Mouse (Mus musculus): Measurements from ENCODE around the gene Smagp. TPM values are rescaled to one million over a fixed set of nuclear protein-coding genes. Genes with fewer than 3 reads are reported as not detected.

Smagp gene
- polyA plus RNA-seq, 1 experiment from 2014 or later = 1.6 TPM

DNA sequence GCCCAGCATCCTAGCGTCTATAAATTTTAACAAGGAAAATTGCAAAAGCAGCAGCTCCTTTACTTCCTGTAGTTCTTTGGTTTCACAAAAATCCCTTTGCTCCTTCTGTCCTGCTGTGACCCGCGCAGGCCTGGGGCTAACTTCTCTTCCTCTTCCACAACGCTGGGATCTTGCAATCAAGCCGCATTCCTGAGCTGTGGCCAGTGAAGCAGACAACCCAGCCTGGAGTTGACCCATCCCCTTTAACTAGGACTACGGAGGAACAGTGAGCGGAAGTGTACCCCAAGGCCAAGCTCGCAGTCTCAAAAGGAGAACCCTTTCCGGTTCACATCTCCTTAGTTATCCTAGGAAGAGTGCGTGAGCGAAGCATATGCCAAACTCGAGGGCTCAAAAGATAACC is 41.8 kb upstream of the Smagp start:
- H3K9ac ChIP-seq (ENCODE audit: low read length) = no peak overlapping the region
- H3K27ac ChIP-seq (ENCODE audit: low read depth, low read length) = no peak overlapping the region
- no peaks in the 10 kb centered on the region for H3K9me3 ChIP-seq (replicated peaks; ENCODE audit: control insufficient read depth, low read length)
- H3K4me3 ChIP-seq (ENCODE audit: low read depth, low read length) = no peak overlapping the region
- WGBS = 84% methylated on average over 12 of the region's 12 CpGs
- no peaks in the 10 kb centered on the region for H3K4me1 ChIP-seq (ENCODE audit: control insufficient read depth, insufficient read depth, low read length)
- no peak overlapping the region for H3K4me2 ChIP-seq (ENCODE audit: low read length)
- no peaks in the 10 kb centered on the region for H3K36me3 ChIP-seq (ENCODE audit: control insufficient read depth, insufficient read depth, low read length)
- ATAC-seq (no peak), DNase-seq (ENCODE audit: low spot score) (no peak)
- H3K27me3 ChIP-seq (replicated peaks; ENCODE audit: control insufficient read depth, insufficient read depth, low read length) = no peaks in the 10 kb centered on the region

DNA sequence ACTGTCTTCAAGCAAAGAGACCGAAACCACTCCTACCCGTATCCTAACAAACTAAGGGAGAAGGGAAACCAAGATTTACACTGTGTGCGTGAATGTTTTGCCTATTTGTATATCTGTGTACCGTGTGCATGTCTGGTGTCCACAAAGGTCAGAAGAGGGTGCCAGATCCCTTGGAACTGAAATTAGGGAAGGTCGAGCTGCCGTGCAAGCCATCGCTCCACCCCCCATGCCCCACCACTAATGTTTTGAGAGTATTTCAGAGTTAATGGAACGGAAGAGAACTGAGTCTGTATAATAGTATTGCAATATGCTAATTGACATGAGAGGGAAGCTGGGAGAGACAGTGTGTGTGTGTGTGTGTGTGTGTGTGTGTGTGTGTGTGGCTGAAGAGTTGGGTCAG is 40.9 kb upstream of the Smagp start:
- Histone ChIP-seq H3K4me3 (ENCODE audit: low read depth, low read length) (no peak overlapping the region), H3K4me1 (ENCODE audit: control insufficient read depth, insufficient read depth, low read length) (no peaks in the 10 kb centered on the region), H3K9me3 (replicated peaks; ENCODE audit: control insufficient read depth, low read length) (no peaks in the 10 kb centered on the region), H3K36me3 (ENCODE audit: control insufficient read depth, insufficient read depth, low read length) (no peaks in the 10 kb centered on the region), H3K27me3 (replicated peaks; ENCODE audit: control insufficient read depth, insufficient read depth, low read length) (no peaks in the 10 kb centered on the region), H3K27ac (ENCODE audit: low read depth, low read length) (no peak overlapping the region), H3K4me2 (ENCODE audit: low read length) (no peak overlapping the region), H3K9ac (ENCODE audit: low read length) (no peak overlapping the region)
- ATAC-seq (no peak), DNase-seq (ENCODE audit: low spot score) (no peak)
- WGBS = 76% methylated on average over 8 of the region's 8 CpGs

DNA sequence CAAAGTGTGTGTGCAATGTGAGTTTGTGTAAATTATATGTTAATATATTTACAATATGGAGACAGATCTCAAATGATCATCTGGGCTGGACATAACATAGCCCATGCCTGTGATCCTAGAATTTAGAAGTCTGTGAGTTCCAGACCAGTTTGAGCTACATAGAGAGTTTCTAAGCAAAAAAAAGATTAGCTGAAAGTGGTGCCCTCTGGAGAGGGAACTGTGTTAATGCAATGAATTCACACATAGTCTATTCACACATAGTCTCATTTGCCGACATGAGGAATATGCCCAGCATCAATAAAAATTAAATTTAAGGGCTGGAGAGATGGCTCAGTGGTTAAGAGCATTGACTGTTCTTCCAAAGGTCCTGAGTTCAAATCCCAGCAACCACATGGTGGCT is 39.8 kb upstream of the Smagp start:
- Histone ChIP-seq H3K4me2 (ENCODE audit: low read length) (no peak overlapping the region), H3K36me3 (ENCODE audit: control insufficient read depth, insufficient read depth, low read length) (no peaks in the 10 kb centered on the region), H3K4me3 (ENCODE audit: low read depth, low read length) (no peak overlapping the region), H3K27me3 (replicated peaks; ENCODE audit: control insufficient read depth, insufficient read depth, low read length) (no peaks in the 10 kb centered on the region), H3K9me3 (replicated peaks; ENCODE audit: control insufficient read depth, low read length) (no peaks in the 10 kb centered on the region), H3K27ac (ENCODE audit: low read depth, low read length) (no peak overlapping the region), H3K4me1 (ENCODE audit: control insufficient read depth, insufficient read depth, low read length) (no peaks in the 10 kb centered on the region), H3K9ac (ENCODE audit: low read length) (no peak overlapping the region)
- WGBS = 79% methylated on average over 1 of the region's 1 CpGs
- ATAC-seq (no peak), DNase-seq (ENCODE audit: low spot score) (no peak)

DNA sequence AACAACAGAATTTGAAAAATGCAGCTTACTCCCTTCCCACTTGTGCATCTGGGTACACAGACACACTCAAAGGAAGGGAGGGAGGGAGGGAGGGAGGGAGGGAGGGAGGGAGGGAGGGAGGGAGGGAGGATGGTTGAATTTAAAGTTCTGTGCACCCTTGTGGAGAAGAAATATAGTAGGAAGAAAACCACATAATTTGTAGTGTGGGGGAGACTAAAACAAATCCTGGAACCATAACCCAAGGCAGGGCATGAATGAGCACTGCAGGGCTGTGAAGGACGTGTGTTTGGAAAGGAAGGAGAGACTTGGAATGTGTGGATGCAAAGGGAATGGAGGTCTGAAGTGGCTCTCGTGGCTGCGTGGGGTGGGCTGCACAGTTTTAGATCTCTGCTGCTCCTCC is 38.7 kb upstream of the Smagp start:
- Histone ChIP-seq H3K4me3 (ENCODE audit: low read depth, low read length) (no peak overlapping the region), H3K4me1 (ENCODE audit: control insufficient read depth, insufficient read depth, low read length) (no peaks in the 10 kb centered on the region), H3K4me2 (ENCODE audit: low read length) (no peak overlapping the region), H3K27me3 (replicated peaks; ENCODE audit: control insufficient read depth, insufficient read depth, low read length) (no peaks in the 10 kb centered on the region), H3K27ac (ENCODE audit: low read depth, low read length) (no peak overlapping the region), H3K36me3 (ENCODE audit: control insufficient read depth, insufficient read depth, low read length) (no peaks in the 10 kb centered on the region), H3K9me3 (replicated peaks; ENCODE audit: control insufficient read depth, low read length) (no peaks in the 10 kb centered on the region), H3K9ac (ENCODE audit: low read length) (no peak overlapping the region)
- WGBS = 65% methylated on average over 3 of the region's 3 CpGs
- no peak for DNase-seq (ENCODE audit: low spot score)
- no peak for ATAC-seq

DNA sequence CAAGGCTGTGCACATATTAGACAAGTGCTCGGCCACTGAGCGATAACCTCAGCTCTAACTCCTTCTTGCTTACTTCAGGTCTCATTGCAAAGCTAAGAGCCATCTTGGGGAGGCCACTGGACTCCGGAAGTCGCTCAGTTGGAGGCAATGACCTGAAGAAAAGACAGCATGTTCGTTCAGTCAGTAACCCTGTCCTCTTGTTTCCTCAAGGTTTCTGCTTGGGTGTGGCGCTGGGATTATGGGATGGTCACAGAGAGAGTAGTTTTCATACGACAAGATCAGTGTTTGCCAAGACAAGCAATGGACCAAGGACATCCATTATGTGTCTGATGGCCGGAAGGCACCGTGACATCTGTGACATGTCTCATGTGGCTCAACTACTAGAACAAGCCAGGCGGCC is 37.8 kb upstream of the Smagp start:
- no peaks in the 10 kb centered on the region for H3K27me3 ChIP-seq (replicated peaks; ENCODE audit: control insufficient read depth, insufficient read depth, low read length)
- no peak overlapping the region for H3K4me2 ChIP-seq (ENCODE audit: low read length)
- H3K36me3 ChIP-seq (ENCODE audit: control insufficient read depth, insufficient read depth, low read length) = no peaks in the 10 kb centered on the region
- no peak overlapping the region for H3K9ac ChIP-seq (ENCODE audit: low read length)
- no peak for ATAC-seq
- no peaks in the 10 kb centered on the region for H3K9me3 ChIP-seq (replicated peaks; ENCODE audit: control insufficient read depth, low read length)
- H3K4me3 ChIP-seq (ENCODE audit: low read depth, low read length) = no peak overlapping the region
- no peaks in the 10 kb centered on the region for H3K4me1 ChIP-seq (ENCODE audit: control insufficient read depth, insufficient read depth, low read length)
- DNase-seq (ENCODE audit: low spot score) = no peak
- 87% methylated on average over 10 of the region's 10 CpGs for WGBS
- H3K27ac ChIP-seq (ENCODE audit: low read depth, low read length) = no peak overlapping the region

DNA sequence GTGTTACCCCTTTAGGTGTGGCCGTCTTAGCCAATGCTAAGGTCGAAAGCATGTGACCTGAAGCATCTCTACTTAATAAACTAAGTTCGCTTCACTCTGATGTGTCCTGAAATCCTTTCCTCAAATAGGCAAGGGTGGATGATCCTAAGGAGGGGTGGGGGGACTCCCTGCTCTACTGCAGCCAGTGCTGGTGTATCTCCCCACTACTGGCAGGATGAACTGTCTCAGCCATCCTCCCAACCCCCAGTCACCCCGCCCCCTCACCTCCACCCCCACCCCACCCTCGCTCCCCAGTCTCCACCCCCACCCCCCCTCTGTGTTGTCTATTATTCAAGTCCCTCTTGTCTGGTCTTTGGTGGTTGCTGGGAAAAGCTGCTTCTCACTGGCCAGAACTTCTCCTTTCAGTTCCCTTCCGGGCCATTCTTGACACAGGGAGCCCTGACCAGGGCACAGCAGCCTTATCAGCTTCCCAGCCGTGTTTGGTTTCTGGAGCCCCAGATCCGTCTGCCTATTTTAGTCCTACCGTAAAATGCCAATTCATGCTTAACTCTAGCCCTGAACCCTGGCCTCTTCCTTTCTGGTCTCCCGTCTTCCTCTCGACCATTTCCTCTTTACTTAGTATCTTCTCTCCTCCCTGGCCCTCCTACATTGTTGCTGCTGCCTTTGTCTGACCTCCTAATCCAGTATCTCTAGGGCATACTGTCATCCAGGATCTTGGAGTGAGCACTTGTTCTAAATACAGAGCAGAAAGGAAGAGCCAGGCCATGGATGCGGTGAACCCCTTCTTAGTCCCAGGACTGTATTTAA is 37.0 kb upstream of the Smagp start:
- ATAC-seq = no peak

DNA sequence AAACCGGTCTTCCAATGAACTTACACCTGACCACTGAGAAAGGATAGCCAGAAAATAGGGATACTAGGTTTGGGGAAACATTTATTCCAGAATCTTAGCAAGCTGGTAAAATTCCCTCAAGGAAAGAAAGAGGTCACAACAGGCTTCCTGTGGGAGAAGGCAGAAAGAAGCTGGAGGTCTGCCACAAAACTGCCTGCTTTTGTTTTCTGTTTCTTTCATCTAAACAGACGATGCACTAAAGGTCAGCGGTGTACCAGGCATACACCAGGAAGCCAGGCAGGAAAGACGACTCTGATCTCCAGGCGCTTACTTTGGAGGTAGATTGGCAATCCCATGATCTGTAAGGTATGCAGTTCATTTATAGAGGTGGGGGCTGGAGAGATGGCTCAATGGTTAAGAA is 34.1 kb upstream of the Smagp start:
- H3K4me2 ChIP-seq (ENCODE audit: low read length) = no peak overlapping the region
- H3K9ac ChIP-seq (ENCODE audit: low read length) = no peak overlapping the region
- H3K36me3 ChIP-seq (ENCODE audit: control insufficient read depth, insufficient read depth, low read length) = no peaks in the 10 kb centered on the region
- no peak overlapping the region for H3K4me3 ChIP-seq (ENCODE audit: low read depth, low read length)
- ATAC-seq (no peak), DNase-seq (ENCODE audit: low spot score) (no peak)
- H3K9me3 ChIP-seq (replicated peaks; ENCODE audit: control insufficient read depth, low read length) = no peaks in the 10 kb centered on the region
- no peaks in the 10 kb centered on the region for H3K27me3 ChIP-seq (replicated peaks; ENCODE audit: control insufficient read depth, insufficient read depth, low read length)
- WGBS = 55% methylated on average over 5 of the region's 5 CpGs
- no peaks in the 10 kb centered on the region for H3K4me1 ChIP-seq (ENCODE audit: control insufficient read depth, insufficient read depth, low read length)
- H3K27ac ChIP-seq (ENCODE audit: low read depth, low read length) = no peak overlapping the region

More for the DNA sequence above, 37.0 kb upstream of the Smagp start:
- 37% methylated on average over 12 of the region's 12 CpGs for WGBS
- H3K4me2 ChIP-seq (ENCODE audit: low read length) = no peak overlapping the region
- DNase-seq (ENCODE audit: low spot score) = no peak
- no peaks in the 10 kb centered on the region for H3K36me3 ChIP-seq (ENCODE audit: control insufficient read depth, insufficient read depth, low read length)
- no peaks in the 10 kb centered on the region for H3K27me3 ChIP-seq (replicated peaks; ENCODE audit: control insufficient read depth, insufficient read depth, low read length)
- no peak overlapping the region for H3K27ac ChIP-seq (ENCODE audit: low read depth, low read length)
- no peak overlapping the region for H3K4me3 ChIP-seq (ENCODE audit: low read depth, low read length)
- no peak overlapping the region for H3K9ac ChIP-seq (ENCODE audit: low read length)
- no peaks in the 10 kb centered on the region for H3K4me1 ChIP-seq (ENCODE audit: control insufficient read depth, insufficient read depth, low read length)
- no peaks in the 10 kb centered on the region for H3K9me3 ChIP-seq (replicated peaks; ENCODE audit: control insufficient read depth, low read length)

DNA sequence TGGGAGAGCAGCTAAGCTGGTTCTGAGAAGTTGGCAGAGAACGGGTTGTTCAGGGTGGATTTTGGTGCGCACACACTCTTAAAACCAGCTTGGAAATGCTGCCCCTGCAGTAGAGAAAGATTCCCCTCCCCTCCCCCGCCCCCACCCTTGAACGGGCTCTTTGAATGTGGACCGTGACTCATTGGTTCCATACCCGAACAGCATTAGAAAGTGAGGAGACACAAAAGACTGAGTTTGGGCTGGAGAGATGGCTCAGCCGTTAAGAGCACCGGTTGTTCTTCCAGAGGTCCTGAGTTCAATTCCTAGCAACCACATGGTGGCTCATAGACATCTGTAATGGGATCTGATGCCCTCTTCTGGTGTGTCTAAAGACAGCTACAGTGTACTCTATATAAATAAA is 33.3 kb upstream of the Smagp start:
- WGBS = 86% methylated on average over 8 of the region's 8 CpGs
- no peak for DNase-seq (ENCODE audit: low spot score)
- Histone ChIP-seq H3K27ac (ENCODE audit: low read depth, low read length) (no peak overlapping the region), H3K9ac (ENCODE audit: low read length) (no peak overlapping the region), H3K4me2 (ENCODE audit: low read length) (no peak overlapping the region), H3K9me3 (replicated peaks; ENCODE audit: control insufficient read depth, low read length) (no peaks in the 10 kb centered on the region), H3K27me3 (replicated peaks; ENCODE audit: control insufficient read depth, insufficient read depth, low read length) (no peaks in the 10 kb centered on the region), H3K4me3 (ENCODE audit: low read depth, low read length) (no peak overlapping the region), H3K4me1 (ENCODE audit: control insufficient read depth, insufficient read depth, low read length) (no peaks in the 10 kb centered on the region), H3K36me3 (ENCODE audit: control insufficient read depth, insufficient read depth, low read length) (no peaks in the 10 kb centered on the region)
- no peak for ATAC-seq

DNA sequence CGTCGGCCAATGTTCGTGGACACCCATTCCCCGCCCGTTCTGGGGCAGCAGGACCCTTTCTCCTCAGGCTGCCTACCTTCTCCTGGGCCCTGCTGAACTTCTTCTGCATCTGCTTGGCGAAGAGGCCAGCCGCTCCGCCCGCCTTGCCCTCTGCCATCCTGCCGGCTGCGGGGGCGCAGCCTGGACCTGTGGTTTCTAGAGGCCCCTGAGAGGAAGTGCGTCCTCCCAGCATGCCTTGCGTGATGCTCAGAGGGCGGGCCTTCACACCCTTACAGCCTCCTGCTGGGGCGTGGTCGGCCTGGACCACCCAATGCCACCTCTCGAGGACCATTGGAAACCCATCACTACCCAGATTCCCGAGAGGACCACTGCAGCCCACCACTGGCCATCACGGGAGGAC is 32.6 kb upstream of the Smagp start, which contains the start of gene Bin2:
Bin2 (minus strand) TSS at position 217 of the 400 bp plus-strand sequence.
- H3K27me3 ChIP-seq (replicated peaks; ENCODE audit: control insufficient read depth, insufficient read depth, low read length) = no peaks in the 10 kb centered on the region
- no peak within 1 kb of the TSS for H3K9ac ChIP-seq (ENCODE audit: low read length)
- no peaks in the 10 kb centered on the region for H3K36me3 ChIP-seq (ENCODE audit: control insufficient read depth, insufficient read depth, low read length)
- no peaks in the 10 kb centered on the region for H3K4me1 ChIP-seq (ENCODE audit: control insufficient read depth, insufficient read depth, low read length)
- ATAC-seq (no peak), DNase-seq (ENCODE audit: low spot score) (no peak)
- no peaks in the 10 kb centered on the region for H3K9me3 ChIP-seq (replicated peaks; ENCODE audit: control insufficient read depth, low read length)
- no peak within 1 kb of the TSS for H3K4me2 ChIP-seq (ENCODE audit: low read length)
- 93% methylated on average over 20 of the region's 20 CpGs for WGBS
- H3K4me3 ChIP-seq (ENCODE audit: low read depth, low read length) = no peak within 1 kb of the TSS
- no peak within 1 kb of the TSS for H3K27ac ChIP-seq (ENCODE audit: low read depth, low read length)

Data from forebrain, embryonic 14.5 days (tissue).